In the genomic region with DNA sequence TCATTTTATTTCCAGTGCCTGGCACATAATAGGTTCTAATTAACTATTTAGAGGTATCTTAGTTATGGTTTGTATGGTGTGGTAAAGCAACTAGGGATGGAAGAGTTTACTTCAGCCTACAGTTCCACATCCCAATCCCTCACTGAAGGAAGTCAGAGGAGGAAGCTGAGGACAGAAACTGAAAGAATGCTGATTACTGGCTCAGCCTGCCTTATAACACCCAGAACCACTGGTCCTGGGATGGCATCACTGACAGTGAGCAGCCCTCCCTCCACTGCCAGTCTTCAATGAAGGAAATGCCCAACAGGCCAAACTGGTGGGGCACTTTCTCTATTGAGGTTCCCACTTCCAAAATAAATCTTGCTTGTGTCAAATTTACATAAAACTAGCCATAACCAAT, we compare ENCODE assay signal across 22 mouse cellular contexts.
DNase-seq lines count a peak whose midpoint lies in the region; ATAC-seq and TF ChIP-seq lines count a peak whose summit lies in the region.
"Had no signal": no experiment of that assay in that cellular context is flagged by ENCODE, and none has a peak within 500 bp of the region (broad histone marks: within the 10 kb centered on the region; RNA-seq: fewer than 3 reads in every experiment).

No protein-coding gene starts in this region.

- no peak overlapping the region for H3K9ac ChIP-seq in intestine, embryonic 14.5 days (ENCODE audit: low read length)
- no peak overlapping the region for H3K9ac ChIP-seq in intestine, postnatal 0 days (ENCODE audit: low read depth, low read length)
- no peak overlapping the region for H3K9ac ChIP-seq in forebrain, postnatal 0 days
- H3K9ac ChIP-seq: embryonic facial prominence, embryonic 13.5 days; embryonic facial prominence, embryonic 15.5 days; forebrain, embryonic 13.5 days; forebrain, embryonic 15.5 days had no signal

- DNase-seq in intestine, embryonic 14.5 days (ENCODE audit: low spot score), result peak; percentile 24
- no peak for DNase-seq in forebrain, postnatal 0 days
- DNase-seq: adrenal gland, adult 8-10 months; adrenal gland, postnatal 14 days; adrenal gland, postnatal 36 days; cerebellum, adult 11-12 months; cerebellum, adult 2 months; cerebellum, adult 9-10 months; cerebellum, postnatal 10 days; cerebellum, postnatal 25 days; embryo, embryonic 11 days had no signal

- no peak overlapping the region for H3K4me3 ChIP-seq in intestine, embryonic 14.5 days (ENCODE audit: low read depth, low read length)
- H3K4me3 ChIP-seq in intestine, postnatal 0 days (ENCODE audit: low read depth, low read length), result no peak overlapping the region
- no peak overlapping the region for H3K4me3 ChIP-seq in forebrain, postnatal 0 days (ENCODE audit: low read depth, low read length)
- H3K4me3 ChIP-seq: embryonic facial prominence, embryonic 13.5 days; embryonic facial prominence, embryonic 15.5 days; erythroblast, embryonic 14.5 days; forebrain, embryonic 13.5 days; forebrain, embryonic 15.5 days had no signal

- H3K4me2 ChIP-seq in intestine, embryonic 14.5 days (ENCODE audit: low read length), result no peak overlapping the region
- H3K4me2 ChIP-seq in intestine, postnatal 0 days (replicated peaks; ENCODE audit: low read depth), result no peak overlapping the region
- H3K4me2 ChIP-seq in forebrain, postnatal 0 days (ENCODE audit: low read depth), result no peak overlapping the region
- H3K4me2 ChIP-seq: embryonic facial prominence, embryonic 13.5 days; embryonic facial prominence, embryonic 15.5 days; forebrain, embryonic 13.5 days; forebrain, embryonic 15.5 days had no signal

- no peak for ATAC-seq in intestine, embryonic 14.5 days (replicated peaks; ENCODE audit: low FRiP score, low TSS enrichment, low read depth)
- no peak for ATAC-seq in intestine, postnatal 0 days
- peak; percentile 42 for ATAC-seq in common myeloid progenitor, adult 5-6 weeks (replicated peaks; ENCODE audit: low read depth, poor library complexity, severe bottlenecking)
- ATAC-seq in granulocyte monocyte progenitor cell, adult 5-6 weeks (replicated peaks; ENCODE audit: poor library complexity, severe bottlenecking), result peak; percentile 77
- peak; percentile 78 for ATAC-seq in megakaryocyte progenitor cell, adult 5-6 weeks (replicated peaks; ENCODE audit: poor library complexity)
- no peak for ATAC-seq in forebrain, postnatal 0 days
- ATAC-seq in erythroid progenitor cell, adult 5-6 weeks (replicated peaks; ENCODE audit: low FRiP score, poor library complexity, severe bottlenecking), result no peak
- ATAC-seq: activated CD4-positive, CD25-positive, alpha-beta regulatory T cell, adult 4 months; forebrain, embryonic 13.5 days; forebrain, embryonic 15.5 days had no signal

- H3K36me3 ChIP-seq in intestine, embryonic 14.5 days (ENCODE audit: control insufficient read depth, insufficient read depth, low read length), result no peaks in the 10 kb centered on the region
- H3K36me3 ChIP-seq in intestine, postnatal 0 days (ENCODE audit: control insufficient read depth, insufficient read depth), result no peaks in the 10 kb centered on the region
- no peaks in the 10 kb centered on the region for H3K36me3 ChIP-seq in forebrain, postnatal 0 days (ENCODE audit: insufficient read depth)
- H3K36me3 ChIP-seq: embryonic facial prominence, embryonic 13.5 days; embryonic facial prominence, embryonic 15.5 days; forebrain, embryonic 15.5 days had no signal

- peaks cover 18% of the 10 kb centered on the region for H3K4me1 ChIP-seq in intestine, embryonic 14.5 days (replicated peaks; ENCODE audit: control insufficient read depth, insufficient read depth, low read length)
- no peaks in the 10 kb centered on the region for H3K4me1 ChIP-seq in intestine, postnatal 0 days (replicated peaks; ENCODE audit: control insufficient read depth, insufficient read depth, low read length)
- H3K4me1 ChIP-seq in forebrain, postnatal 0 days (ENCODE audit: insufficient read depth), result no peaks in the 10 kb centered on the region
- H3K4me1 ChIP-seq: embryonic facial prominence, embryonic 15.5 days had no signal

- no peak overlapping the region for H3K27ac ChIP-seq in intestine, embryonic 14.5 days (ENCODE audit: low read depth)
- no peak overlapping the region for H3K27ac ChIP-seq in intestine, postnatal 0 days (ENCODE audit: low read depth, low read length)
- no peak overlapping the region for H3K27ac ChIP-seq in forebrain, postnatal 0 days (ENCODE audit: low read depth, low read length)
- H3K27ac ChIP-seq: embryonic facial prominence, embryonic 13.5 days; embryonic facial prominence, embryonic 15.5 days; forebrain, embryonic 13.5 days; forebrain, embryonic 15.5 days had no signal

- TF ChIP-seq CTCF in intestine, postnatal 0 days (IDR thresholded peaks at IDR 0.05; ENCODE audit: low read depth), result no peak
- TF ChIP-seq CTCF in forebrain, postnatal 0 days (IDR thresholded peaks at IDR 0.05; ENCODE audit: low read depth), result no peak

- no peaks in the 10 kb centered on the region for H3K9me3 ChIP-seq in intestine, embryonic 14.5 days (ENCODE audit: control insufficient read depth, low read length)
- H3K9me3 ChIP-seq in intestine, postnatal 0 days (ENCODE audit: control insufficient read depth), result no peaks in the 10 kb centered on the region
- no peaks in the 10 kb centered on the region for H3K9me3 ChIP-seq in forebrain, postnatal 0 days (ENCODE audit: low read length)
- H3K9me3 ChIP-seq: embryonic facial prominence, embryonic 13.5 days; embryonic facial prominence, embryonic 15.5 days; forebrain, embryonic 13.5 days; forebrain, embryonic 15.5 days had no signal

- no peaks in the 10 kb centered on the region for H3K27me3 ChIP-seq in intestine, embryonic 14.5 days (replicated peaks; ENCODE audit: control insufficient read depth, insufficient read depth, low read length)
- H3K27me3 ChIP-seq in intestine, postnatal 0 days (replicated peaks; ENCODE audit: control insufficient read depth, insufficient read depth, low read length), result no peaks in the 10 kb centered on the region
- no peaks in the 10 kb centered on the region for H3K27me3 ChIP-seq in forebrain, postnatal 0 days (ENCODE audit: insufficient read depth, low read length)
- H3K27me3 ChIP-seq: embryonic facial prominence, embryonic 13.5 days; embryonic facial prominence, embryonic 15.5 days; forebrain, embryonic 13.5 days; forebrain, embryonic 15.5 days had no signal

Comparison
In these comparisons a context has a peak if more than half of its experiments do, and no peak if none do; other contexts are left out.
1. ATAC-seq: peak in common myeloid progenitor, adult 5-6 weeks (single experiment), granulocyte monocyte progenitor cell, adult 5-6 weeks (single experiment) and megakaryocyte progenitor cell, adult 5-6 weeks (single experiment); none in intestine, embryonic 14.5 days (single experiment), intestine, postnatal 0 days (single experiment), forebrain, postnatal 0 days (single experiment) and erythroid progenitor cell, adult 5-6 weeks (single experiment).